Mouse (Mus musculus) heart, postnatal 25 days (tissue): Measurements from ENCODE around the gene Copz1. TPM values are rescaled to one million over a fixed set of nuclear protein-coding genes. Genes with fewer than 3 reads are reported as not detected.

Source experiments
- DNase-seq: peaks from one replicate; pipeline ENCODE4 v3.0.0; 2022; ENCODE audit warnings: low spot score
- intact Hi-C: fragments of 180-260 bp; cut with DNase I; formaldehyde crosslinking; loops from one replicate; pipeline ENCODE4 v1.15.1; 2025
- total RNA-seq, 2 experiments: library from RNA; stranded (reverse); gene quantifications; 2 replicates each; pipeline ENCODE4 v1.2.3; 2021

Copz1 gene
- total RNA-seq, 2 experiments from 2014 or later: 51.8 to 53.4 TPM

GRCm38 (mm10) chr15:103305070-103305678, 32.7 kb downstream of the Copz1 start:
- intact Hi-C loops: loop anchor here (5.0 to 10.0 kb wide), 2 partner anchors 50 to 103 kb away; partner anchors contain the start of gene Nfe2
- peak; percentile 94 for DNase-seq

GRCm38 (mm10) chr15:103305792-103306645, 33.5 kb downstream of the Copz1 start:
- intact Hi-C loops: loop anchor here (1.0 to 10.0 kb wide), 4 partner anchors 21 to 123 kb away; partner anchors contain the start of gene Nfe2
- no peak for DNase-seq

DNA sequence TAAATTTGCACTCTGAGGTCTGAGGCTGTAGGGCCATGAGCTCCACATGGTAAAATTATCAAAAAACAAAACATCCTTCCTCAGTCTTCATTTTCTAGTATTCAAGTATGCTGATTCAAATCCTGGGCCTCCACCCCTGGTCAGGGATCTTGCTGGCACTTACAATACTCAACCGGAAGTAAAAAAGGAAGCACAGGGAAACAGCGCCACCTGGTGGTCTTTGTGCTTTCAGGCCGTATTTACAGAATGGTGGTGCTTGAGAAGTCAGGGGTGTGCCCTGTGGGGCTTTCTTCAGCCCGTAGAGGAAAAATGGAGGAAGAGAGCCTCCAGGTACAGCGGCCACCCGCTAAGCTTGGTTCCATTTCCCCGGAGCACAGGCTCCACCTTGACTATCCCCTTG, 34.6 kb downstream of the Copz1 start:
- intact Hi-C loops: loop anchor here (2.0 to 10.0 kb wide), 3 partner anchors 22 to 105 kb away; partner anchors contain the start of gene Nfe2
- peak; percentile 80 for DNase-seq

- no peak for DNase-seq
- intact Hi-C loops: loop anchor here (5.0 to 10.0 kb wide), 2 partner anchors 53 to 106 kb away; partner anchors contain the start of gene Nfe2
These were observed 35.8 kb downstream of the Copz1 start for GRCm38 (mm10) chr15:103308056-103308875.

DNA sequence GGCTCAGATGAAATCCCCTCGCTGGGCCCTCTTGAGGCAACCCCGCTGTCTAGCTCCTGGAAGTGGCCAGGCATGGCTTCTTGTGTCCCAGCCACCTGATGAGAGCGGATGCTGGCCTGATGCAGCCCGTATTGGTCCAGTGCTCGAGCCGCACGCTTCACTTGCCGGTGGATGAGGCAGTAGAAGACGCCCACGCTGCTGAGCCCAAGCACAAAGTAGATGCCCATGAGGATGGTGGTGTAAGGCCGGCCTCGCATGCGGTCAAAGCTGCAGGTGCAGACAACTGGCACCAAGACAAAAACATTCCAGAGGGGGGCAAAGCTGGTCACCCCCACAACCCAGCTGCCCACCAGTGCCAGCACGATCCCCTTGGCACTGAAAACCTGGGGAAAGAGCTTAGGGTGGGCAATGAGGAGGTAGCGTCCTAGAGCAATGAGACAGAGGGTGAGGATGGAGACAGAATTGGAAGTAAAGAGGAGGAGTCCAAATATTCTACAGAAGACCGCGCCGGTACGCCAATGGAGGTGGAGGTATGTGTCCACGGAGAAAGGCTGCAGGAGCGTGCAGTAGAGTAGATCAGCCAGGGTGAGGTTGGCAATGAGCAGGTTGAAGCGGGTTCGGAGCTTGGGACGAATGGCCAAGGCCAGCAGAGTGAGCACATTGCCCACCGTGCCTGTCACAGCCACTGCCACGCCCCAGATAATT, 36.5 kb downstream of the Copz1 start:
- intact Hi-C loops: loop anchor here (5.0 to 10.0 kb wide), 2 partner anchors 54 to 107 kb away; partner anchors contain the start of gene Nfe2
- no peak for DNase-seq

DNA sequence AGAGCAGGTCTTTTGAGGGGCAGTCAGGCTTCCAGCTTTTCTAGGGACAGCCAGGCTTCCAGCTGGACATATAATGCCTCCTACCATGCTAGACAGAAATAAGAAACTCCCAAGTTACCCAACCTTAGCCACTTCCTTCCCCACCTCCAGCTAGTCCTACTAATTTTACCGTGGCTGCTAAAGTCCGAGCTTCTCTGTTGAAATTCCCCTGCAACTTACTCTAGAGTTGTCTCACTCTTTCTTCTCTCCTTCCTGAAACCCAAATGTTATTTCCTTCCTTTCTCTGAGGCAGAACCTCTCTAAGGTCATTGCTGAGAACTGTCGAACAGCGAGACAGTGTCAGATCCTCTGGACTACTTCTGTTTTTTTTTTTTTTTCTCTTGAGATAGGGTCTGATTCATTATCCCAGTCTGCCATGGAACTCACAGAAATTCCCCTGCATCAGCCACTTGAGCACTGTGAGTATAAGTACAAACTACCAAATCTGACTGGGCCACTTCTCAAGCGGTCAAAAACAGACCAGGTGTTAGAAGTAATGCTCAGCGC, 37.9 kb downstream of the Copz1 start, which contains the start of gene Gpr84:
TSS of gene Gpr84 (minus strand) at position 248 of the 546 bp plus-strand sequence.
- no peak for DNase-seq
- intact Hi-C loops: no loop called here

- intact Hi-C loops: no loop called here
- no peak for DNase-seq
These were observed 41.1 kb downstream of the Copz1 start for GRCm38 (mm10) chr15:103313495-103314095.

DNA sequence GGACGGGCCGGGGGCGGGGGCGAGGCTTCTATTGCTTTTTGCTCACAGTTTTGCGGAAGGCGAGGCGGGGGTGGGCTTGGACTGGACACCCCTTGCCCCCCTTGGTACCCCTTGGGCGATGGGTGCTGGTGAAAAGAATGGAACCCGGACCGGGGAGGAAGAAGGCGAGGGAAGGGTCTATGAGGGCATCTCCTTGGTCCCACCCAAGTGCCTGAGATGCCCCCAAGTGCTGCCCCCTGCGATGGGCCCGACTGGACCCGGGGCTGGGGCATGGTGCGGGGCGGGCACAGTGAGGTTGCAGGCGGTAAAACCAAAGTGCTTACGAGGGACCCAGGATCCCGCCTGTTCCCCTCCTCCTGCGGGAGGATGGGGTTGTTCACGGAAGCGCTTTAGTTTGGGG, 41.7 kb downstream of the Copz1 start:
- DNase-seq: no peak
- intact Hi-C loops: no loop called here

DNA sequence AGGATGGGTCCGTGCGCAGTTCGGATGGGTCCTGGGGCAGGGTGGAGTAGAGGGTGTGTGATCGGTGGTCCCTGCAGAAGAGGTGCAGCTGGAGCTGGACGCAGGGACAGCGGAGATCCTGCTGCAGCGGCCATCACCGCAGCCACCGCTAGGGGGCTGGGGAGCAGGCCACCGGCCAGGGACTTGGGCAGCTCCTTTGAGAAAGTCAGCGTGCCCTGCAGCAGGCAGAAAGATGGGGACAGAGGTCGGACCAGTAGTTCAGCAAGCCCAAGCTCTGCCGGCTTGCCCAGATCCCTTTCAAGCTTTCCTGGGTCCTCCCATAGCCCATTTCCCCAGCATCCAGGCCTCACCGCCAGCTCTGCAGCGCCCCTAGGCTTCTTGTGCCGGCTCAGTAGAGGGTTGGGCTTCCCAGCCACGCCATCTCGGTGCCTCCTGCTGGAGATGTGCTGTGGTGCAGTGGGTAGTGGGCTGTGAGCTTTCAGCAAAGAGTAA, 42.5 kb downstream of the Copz1 start:
- peak; percentile 49 for DNase-seq
- intact Hi-C loops: loop anchor here (5.0 kb wide), 1 partner anchor 328 kb away; no protein-coding TSS in a partner anchor

DNA sequence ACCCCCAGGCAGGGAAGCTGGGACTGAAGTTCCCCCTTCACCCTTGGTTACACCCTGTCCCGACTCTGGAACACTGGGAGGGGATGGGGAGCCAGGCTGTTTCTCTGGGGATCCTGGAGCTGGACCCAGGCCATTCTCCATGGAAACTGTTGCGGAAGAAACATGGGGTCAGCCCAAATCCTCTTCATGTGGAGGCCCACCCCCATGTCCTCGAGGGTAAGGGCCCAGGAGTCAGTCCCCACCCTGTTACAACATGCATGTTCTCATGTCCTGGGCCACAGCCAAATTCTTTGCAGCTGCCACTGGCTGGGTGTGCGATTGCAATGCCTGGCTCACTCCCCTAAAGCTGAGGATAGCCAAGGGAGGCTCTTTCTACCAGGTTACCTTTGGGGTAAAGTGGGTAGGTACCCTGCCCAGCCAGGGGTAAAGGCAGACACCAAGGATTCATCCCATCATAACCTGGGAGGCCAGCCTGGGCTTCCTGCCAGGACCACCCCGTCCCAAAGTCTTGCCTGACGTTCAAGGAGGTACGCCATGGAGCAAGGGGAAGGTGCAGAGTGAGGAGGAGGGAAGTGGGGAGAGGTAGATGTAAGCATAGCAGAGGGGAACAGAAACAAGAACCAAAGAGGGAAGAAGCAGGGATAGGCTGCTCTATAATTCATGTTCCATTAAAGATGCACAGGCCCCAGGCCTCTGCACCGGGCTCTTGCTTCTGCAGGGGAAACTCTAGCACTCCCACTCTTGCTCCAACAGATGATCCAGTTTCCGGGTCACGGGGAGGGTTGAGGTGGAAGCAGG, 43.7 kb downstream of the Copz1 start:
- intact Hi-C loops: loop anchor here (5.0 kb wide), 1 partner anchor 329 kb away; no protein-coding TSS in a partner anchor
- peak; percentile 82 for DNase-seq

DNA sequence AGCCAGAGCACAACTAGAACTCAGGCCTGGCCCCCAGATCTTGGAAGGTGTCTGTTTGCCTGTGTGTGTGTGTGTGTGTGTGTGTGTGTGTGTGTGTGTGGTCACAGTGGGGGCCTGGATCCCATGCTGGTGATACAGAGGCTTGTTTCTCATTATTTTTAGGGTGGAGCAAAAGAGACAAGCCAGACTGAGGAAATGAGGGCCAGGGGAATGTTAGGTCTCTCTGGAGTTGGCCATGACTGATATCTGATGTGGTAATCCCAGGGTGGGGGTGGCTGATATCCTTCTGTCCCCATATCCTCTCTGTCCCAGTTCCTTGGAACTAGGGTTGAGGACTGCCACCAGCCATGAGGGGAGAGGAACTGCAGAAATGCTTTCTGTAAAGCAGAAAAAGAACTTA, 44.6 kb downstream of the Copz1 start:
- no peak for DNase-seq

GRCm38 (mm10) chr15:103317731-103318130, 45.2 kb downstream of the Copz1 start:
- intact Hi-C loops: loop anchor here (5.0 kb wide), 1 partner anchor 330 kb away; no protein-coding TSS in a partner anchor
- DNase-seq: no peak

More for the DNA sequence above, 44.6 kb downstream of the Copz1 start:
- intact Hi-C loops: loop anchor here (5.0 kb wide), 1 partner anchor 330 kb away; no protein-coding TSS in a partner anchor

DNA sequence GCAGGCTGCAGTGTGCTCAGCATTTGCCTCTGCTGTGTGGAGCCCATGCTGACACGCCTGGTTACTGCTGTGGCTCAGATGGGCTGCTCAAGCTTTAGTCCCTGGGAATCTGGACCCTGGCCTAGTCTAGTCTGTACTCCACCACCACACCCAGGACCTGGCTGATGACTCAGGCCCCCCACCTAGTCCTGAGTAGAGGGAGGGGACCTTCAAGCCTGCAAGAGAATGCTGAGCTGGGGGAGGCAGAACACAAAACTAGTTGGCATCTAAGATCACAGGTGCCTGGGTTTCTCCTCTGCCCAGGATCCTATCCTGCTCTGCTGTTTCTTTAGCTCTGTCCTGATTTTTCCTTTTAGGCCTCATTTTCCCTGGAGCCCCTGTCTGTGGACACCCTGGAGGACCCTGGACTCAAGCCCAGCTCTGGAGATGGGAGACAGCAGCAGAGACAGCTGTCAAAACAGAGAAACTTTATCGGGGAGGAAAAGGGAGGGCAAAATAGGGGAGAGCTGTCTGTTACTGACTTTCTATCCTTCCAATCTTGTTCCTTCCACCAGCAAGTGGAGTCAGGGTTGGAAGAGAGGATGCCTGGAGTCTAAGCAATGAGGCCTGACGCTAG, 45.8 kb downstream of the Copz1 start:
- peak; percentile 64 for DNase-seq
- intact Hi-C loops: loop anchor here (5.0 kb wide), 1 partner anchor 331 kb away; no protein-coding TSS in a partner anchor

DNA sequence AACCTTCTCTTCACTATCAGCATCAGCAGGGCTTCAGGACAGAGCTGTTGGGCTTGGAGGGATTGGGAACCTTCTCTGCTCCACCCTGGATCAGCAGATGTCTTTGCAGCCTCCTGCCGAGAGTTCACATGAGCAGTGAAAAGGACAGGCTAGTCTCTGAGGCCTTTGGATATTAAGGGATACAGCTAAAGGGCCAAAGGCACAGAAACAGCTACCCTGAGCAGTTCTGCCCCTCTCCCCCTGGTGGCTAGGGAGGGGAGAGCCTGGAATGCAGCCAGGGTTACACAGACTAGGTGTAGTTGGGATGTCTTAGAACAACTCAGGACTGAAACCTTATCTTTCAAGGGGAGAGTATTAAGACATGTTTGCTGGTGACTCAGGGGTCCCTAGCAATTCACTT, 48.6 kb downstream of the Copz1 start:
- DNase-seq: no peak
- intact Hi-C loops: no loop called here

DNA sequence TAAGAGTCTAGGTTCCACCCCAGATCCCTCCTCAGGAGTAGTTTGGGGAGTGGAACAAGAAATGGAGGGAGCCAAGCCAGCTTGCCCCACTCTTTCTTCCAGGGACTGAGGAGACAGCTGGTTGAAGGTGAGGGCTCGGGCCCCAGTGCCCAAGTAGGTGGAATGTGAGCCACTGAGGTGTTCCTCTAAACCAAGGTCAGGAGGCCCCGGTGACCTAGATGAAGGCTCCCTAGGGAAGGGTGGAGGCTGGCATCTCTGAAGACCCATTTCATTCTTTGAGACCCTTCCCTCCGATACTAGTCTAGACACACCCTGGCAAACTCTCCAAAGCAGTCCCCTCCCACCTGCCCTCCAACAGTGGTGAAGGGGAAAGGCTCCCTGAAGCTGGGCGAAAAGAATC, 49.9 kb downstream of the Copz1 start:
- no peak for DNase-seq
- intact Hi-C loops: no loop called here

DNA sequence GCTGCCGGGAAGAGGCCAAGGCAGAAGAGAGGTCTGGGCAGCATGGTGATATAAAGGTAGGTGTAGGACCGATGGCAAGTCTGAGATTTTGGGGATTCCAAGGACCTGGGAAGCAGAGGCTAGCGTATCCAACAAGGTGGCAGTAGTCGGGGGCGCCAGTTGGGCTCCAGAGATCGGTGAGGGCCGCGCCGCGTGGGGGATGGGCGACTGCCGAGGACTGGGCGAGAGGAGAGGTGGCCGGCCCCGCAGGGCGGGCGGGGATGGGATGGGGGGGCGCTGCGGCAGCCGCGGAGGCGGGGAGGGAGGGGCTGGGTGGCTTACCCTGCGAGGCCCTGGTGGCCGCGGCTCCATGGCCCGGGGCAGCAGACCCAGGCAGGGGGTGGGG, 50.5 kb downstream of the Copz1 start:
- DNase-seq: no peak
- intact Hi-C loops: no loop called here
